Mouse (Mus musculus) midbrain, embryonic 14.5 days (tissue): ENCODE results near the gene Gm21209. TPM values are rescaled to one million over a fixed set of nuclear protein-coding genes. Genes with fewer than 3 reads are reported as not detected.
"Not testable (repeated sequence)": the region's sequence is repeated elsewhere in the genome, so short reads cannot be mapped to it uniquely, and the experiment has no call there.

Experiments
- ATAC-seq: fragments of 200-750 bp; cut with Nextera tagmentation; 2 replicates; pipeline ENCODE4 v1.8.0; 2017; ENCODE audit warnings: moderate number of reproducible peaks, moderate library complexity; ENCODE audit not compliant: low FRiP score, low TSS enrichment
- DNase-seq: peaks from one replicate; pipeline ENCODE4 v3.0.0-alpha.2; 2015
- H3K27ac ChIP-seq: fragments of 300-500 bp; sonication (generic); replicated peaks from 2 replicates; pipeline ENCODE4 v1.5.1; 2014; ENCODE audit warnings: mild to moderate bottlenecking, low read depth, low read length, moderate library complexity
- H3K27me3 ChIP-seq: fragments of 300-500 bp; sonication (generic); 2 replicates; pipeline ENCODE4 v1.6.1; 2014; ENCODE audit warnings: low read length, control low read depth, mixed read lengths; ENCODE audit not compliant: control insufficient read depth, insufficient read depth
- H3K36me3 ChIP-seq: fragments of 300-500 bp; sonication (generic); 2 replicates; pipeline ENCODE4 v1.6.1; 2014; ENCODE audit warnings: low read length, control low read depth; ENCODE audit not compliant: control insufficient read depth, insufficient read depth
- H3K4me1 ChIP-seq: fragments of 300-500 bp; sonication (generic); 2 replicates; pipeline ENCODE4 v1.6.1; 2014; ENCODE audit warnings: mild to moderate bottlenecking, antibody characterized with exemption, low read length, control low read depth; ENCODE audit not compliant: control insufficient read depth, insufficient read depth
- H3K4me2 ChIP-seq: fragments of 300-500 bp; sonication (generic); 2 replicates; pipeline ENCODE4 v1.6.1; 2014; ENCODE audit warnings: mild to moderate bottlenecking, low read length, moderate library complexity
- H3K4me3 ChIP-seq: fragments of 300-500 bp; sonication (generic); replicated peaks from 2 replicates; pipeline ENCODE4 v1.5.1; 2014; ENCODE audit warnings: low read depth, low read length
- H3K9ac ChIP-seq: fragments of 300-500 bp; sonication (generic); replicated peaks from 2 replicates; pipeline ENCODE4 v1.6.1; 2014; ENCODE audit warnings: mild to moderate bottlenecking, low read length, moderate library complexity
- H3K9me3 ChIP-seq: fragments of 300-500 bp; sonication (generic); 2 replicates; pipeline ENCODE4 v1.6.1; 2016; ENCODE audit warnings: low read length, control low read depth, mixed read lengths; ENCODE audit not compliant: control insufficient read depth
- WGBS: fragments of 180-500 bp; shearing (Covaris S2); extraction: QIAGEN DNeasy Blood & Tissue Kit; methylation state at CpG from one replicate; pipeline ENCODE4 v1.1.7; 2014; 5-methylcytosine and 5-hydroxymethylcytosine counted together
- polyA plus RNA-seq: library from polyadenylated mRNA; unstranded; fragments of >200 nt; fragmentation: Nextera tagmentation; extraction: Ambion mirVana; gene quantifications from 2 replicates; pipeline ENCODE4 v1.2.1, GENCODE M21; 2014

The Gm21209 gene
- not detected in 2 replicates for polyA plus RNA-seq

GRCm38 (mm10) chrY:49570856-49571255 lies at the start of gene Gm21209:
Gene Gm21209 (plus strand): TSS chrY:49571156.
- not testable (repeated sequence) for H3K4me3 ChIP-seq, H3K4me1 ChIP-seq, DNase-seq, H3K27ac ChIP-seq, H3K27me3 ChIP-seq, H3K9me3 ChIP-seq, H3K9ac ChIP-seq, H3K36me3 ChIP-seq, ATAC-seq, H3K4me2 ChIP-seq
- WGBS = no CpG with 5 or more reads among the region's 6 CpGs
